Mouse (Mus musculus) liver, embryonic 11.5 days (tissue): ENCODE measurements around the gene Chic1. TPM values are rescaled to one million over a fixed set of nuclear protein-coding genes. Genes with fewer than 3 reads are reported as not detected.

ENCODE experiments used
- ATAC-seq: fragments of 200-750 bp; cut with Nextera tagmentation; replicated peaks from 2 replicates; pipeline ENCODE4 v1.8.0; 2017; ENCODE audit warnings: moderate number of reproducible peaks, mild to moderate bottlenecking, moderate TSS enrichment, moderate library complexity; ENCODE audit not compliant: low FRiP score
- DNase-seq: peaks from one replicate; pipeline ENCODE4 v3.0.0-alpha.2; 2017; ENCODE audit warnings: low spot score
- H3K27ac ChIP-seq: fragments of 300-500 bp; sonication (generic); 2 replicates; pipeline ENCODE4 v1.5.1; 2014; ENCODE audit warnings: mild to moderate bottlenecking, low read depth, low read length, control low read depth
- H3K27me3 ChIP-seq: fragments of 300-500 bp; sonication (generic); replicated peaks from 2 replicates; pipeline ENCODE4 v1.6.1; 2014; ENCODE audit warnings: low read length, mixed read lengths; ENCODE audit not compliant: control insufficient read depth, insufficient read depth
- H3K36me3 ChIP-seq: fragments of 300-500 bp; sonication (generic); 2 replicates; pipeline ENCODE4 v1.6.1; 2014; ENCODE audit warnings: mild to moderate bottlenecking, low read length, moderate library complexity, mixed read lengths; ENCODE audit not compliant: control insufficient read depth, insufficient read depth
- H3K4me1 ChIP-seq: fragments of 300-500 bp; sonication (generic); replicated peaks from 2 replicates; pipeline ENCODE4 v1.6.1; 2014; ENCODE audit warnings: low read length, mixed read lengths; ENCODE audit not compliant: control insufficient read depth, insufficient read depth
- H3K4me2 ChIP-seq: fragments of 300-500 bp; sonication (generic); 2 replicates; pipeline ENCODE4 v1.6.1; 2014; ENCODE audit warnings: mild to moderate bottlenecking, control low read depth, moderate library complexity
- H3K4me3 ChIP-seq: fragments of 300-500 bp; sonication (generic); 2 replicates; pipeline ENCODE4 v1.5.1; 2014; ENCODE audit warnings: low read depth, low read length, control low read depth
- H3K9ac ChIP-seq: fragments of 300-500 bp; sonication (generic); 2 replicates; pipeline ENCODE4 v1.6.1; 2014; ENCODE audit warnings: low read depth, low read length, control low read depth
- H3K9me3 ChIP-seq: fragments of 300-500 bp; sonication (generic); 2 replicates; pipeline ENCODE4 v1.6.1; 2016; ENCODE audit warnings: low read length, inconsistent platforms, mixed read lengths; ENCODE audit not compliant: control insufficient read depth
- WGBS: fragments of 180-500 bp; shearing (Covaris S2); extraction: QIAGEN DNeasy Blood & Tissue Kit; methylation state at CpG from one replicate; pipeline ENCODE4 v1.1.7; 2014; 5-methylcytosine and 5-hydroxymethylcytosine counted together
- polyA plus RNA-seq: library from polyadenylated mRNA; unstranded; fragments of >200 nt; fragmentation: Nextera tagmentation; extraction: Ambion mirVana; gene quantifications from 2 replicates; pipeline ENCODE4 v1.2.1, GENCODE M21; 2014

The Chic1 gene
- polyA plus RNA-seq, 1 experiment from 2014 or later, result 1.6 TPM

GRCm38 (mm10) chrX:103341369-103342113 is 14.7 kb upstream of the Chic1 start:
- peaks cover 3% of the 10 kb centered on the region for H3K27me3 ChIP-seq
- no peak for DNase-seq
- no peak for ATAC-seq
- H3K9me3 ChIP-seq, result no peaks in the 10 kb centered on the region
- no peak overlapping the region for H3K4me2 ChIP-seq
- no peak overlapping the region for H3K9ac ChIP-seq
- WGBS, result 61% methylated on average over 3 of the region's 3 CpGs
- no peak overlapping the region for H3K4me3 ChIP-seq
- H3K4me1 ChIP-seq, result no peaks in the 10 kb centered on the region
- H3K36me3 ChIP-seq, result no peaks in the 10 kb centered on the region
- no peak overlapping the region for H3K27ac ChIP-seq

GRCm38 (mm10) chrX:103355784-103356183 is 492 bp upstream of the Chic1 start:
- Histone ChIP-seq H3K36me3 (no peaks in the 10 kb centered on the region), H3K4me1 (no peaks in the 10 kb centered on the region), H3K27me3 (peaks cover 41% of the 10 kb centered on the region), H3K9me3 (no peaks in the 10 kb centered on the region), H3K4me3 (peak overlapping the region; percentile 57), H3K27ac (no peak overlapping the region), H3K4me2 (peak overlapping the region; percentile 69), H3K9ac (no peak overlapping the region)
- ATAC-seq (no peak), DNase-seq (no peak)
- 43% methylated on average over 5 of the region's 5 CpGs for WGBS

GRCm38 (mm10) chrX:103356761-103357236 is 523 bp downstream of the Chic1 start:
- Histone ChIP-seq H3K36me3 (no peaks in the 10 kb centered on the region), H3K4me2 (peak overlapping the region; percentile 69), H3K27ac (no peak overlapping the region), H3K9me3 (no peaks in the 10 kb centered on the region), H3K4me3 (peak overlapping the region; percentile 57), H3K9ac (peak overlapping the region; percentile 25; the same call in 1 of the 2 replicates), H3K27me3 (peaks cover 37% of the 10 kb centered on the region), H3K4me1 (no peaks in the 10 kb centered on the region)
- DNase-seq, result no peak
- no peak for ATAC-seq
- WGBS, result 8% methylated on average over 24 of the region's 24 CpGs

- Histone ChIP-seq H3K9me3 (no peaks in the 10 kb centered on the region), H3K4me2 (no peak overlapping the region), H3K27ac (no peak overlapping the region), H3K9ac (no peak overlapping the region), H3K36me3 (no peaks in the 10 kb centered on the region), H3K4me3 (no peak overlapping the region), H3K4me1 (no peaks in the 10 kb centered on the region), H3K27me3 (peaks cover 7% of the 10 kb centered on the region)
- ATAC-seq (no peak), DNase-seq (no peak)
- WGBS, result 67% methylated on average over 5 of the region's 5 CpGs
Measured at GRCm38 (mm10) chrX:103366201-103366600, 9.9 kb downstream of the Chic1 start.

- no peaks in the 10 kb centered on the region for H3K4me1 ChIP-seq
- ATAC-seq, result no peak
- no peak overlapping the region for H3K27ac ChIP-seq
- H3K4me3 ChIP-seq, result no peak overlapping the region
- no peak overlapping the region for H3K9ac ChIP-seq
- DNase-seq, result no peak
- H3K4me2 ChIP-seq, result no peak overlapping the region
- peaks cover 7% of the 10 kb centered on the region; the same call in 1 of the 2 replicates for H3K27me3 ChIP-seq
- 71% methylated on average over 3 of the region's 3 CpGs for WGBS
- no peaks in the 10 kb centered on the region for H3K9me3 ChIP-seq
- no peaks in the 10 kb centered on the region for H3K36me3 ChIP-seq
Measured at GRCm38 (mm10) chrX:103368650-103369049, 12.4 kb downstream of the Chic1 start.

GRCm38 (mm10) chrX:103371221-103371620 is 14.9 kb downstream of the Chic1 start:
- no peak for DNase-seq
- H3K9ac ChIP-seq, result no peak overlapping the region
- no peak overlapping the region for H3K27ac ChIP-seq
- no peaks in the 10 kb centered on the region for H3K36me3 ChIP-seq
- no peaks in the 10 kb centered on the region for H3K9me3 ChIP-seq
- H3K27me3 ChIP-seq, result peaks cover 7% of the 10 kb centered on the region; the same call in 1 of the 2 replicates
- 57% methylated on average over 2 of the region's 2 CpGs for WGBS
- no peaks in the 10 kb centered on the region for H3K4me1 ChIP-seq
- H3K4me2 ChIP-seq, result no peak overlapping the region
- no peak for ATAC-seq
- no peak overlapping the region for H3K4me3 ChIP-seq

- DNase-seq (no peak), ATAC-seq (no peak)
- Histone ChIP-seq H3K4me3 (no peak overlapping the region), H3K27ac (no peak overlapping the region), H3K4me1 (no peaks in the 10 kb centered on the region), H3K27me3 (peaks cover 7% of the 10 kb centered on the region; the same call in 1 of the 2 replicates), H3K36me3 (no peaks in the 10 kb centered on the region), H3K9ac (no peak overlapping the region), H3K4me2 (no peak overlapping the region), H3K9me3 (no peaks in the 10 kb centered on the region)
- 21% methylated on average over 2 of the region's 2 CpGs for WGBS
Measured at GRCm38 (mm10) chrX:103371627-103372026, 15.4 kb downstream of the Chic1 start.

GRCm38 (mm10) chrX:103374250-103374649 is 18.0 kb downstream of the Chic1 start:
- H3K27me3 ChIP-seq, result peaks cover 11% of the 10 kb centered on the region; the same call in 1 of the 2 replicates
- WGBS, result 62% methylated on average over 5 of the region's 5 CpGs

GRCm38 (mm10) chrX:103384528-103384927 is 28.3 kb downstream of the Chic1 start:
- 63% methylated on average over 3 of the region's 3 CpGs for WGBS
- H3K9ac ChIP-seq, result no peak overlapping the region
- H3K4me2 ChIP-seq, result no peak overlapping the region
- no peak overlapping the region for H3K27ac ChIP-seq
- no peak overlapping the region for H3K4me3 ChIP-seq
- H3K4me1 ChIP-seq, result no peaks in the 10 kb centered on the region
- no peaks in the 10 kb centered on the region for H3K36me3 ChIP-seq
- H3K9me3 ChIP-seq, result no peaks in the 10 kb centered on the region
- H3K27me3 ChIP-seq, result peaks cover 5% of the 10 kb centered on the region
- DNase-seq, result no peak
- ATAC-seq, result no peak

More at GRCm38 (mm10) chrX:103374250-103374649, 18.0 kb downstream of the Chic1 start:
- Histone ChIP-seq H3K36me3 (no peaks in the 10 kb centered on the region), H3K27ac (no peak overlapping the region), H3K9ac (no peak overlapping the region), H3K4me2 (no peak overlapping the region), H3K4me1 (no peaks in the 10 kb centered on the region), H3K4me3 (no peak overlapping the region), H3K9me3 (no peaks in the 10 kb centered on the region)
- no peak for ATAC-seq
- no peak for DNase-seq
